Mouse (Mus musculus): ENCODE measurements around the gene Itgb7. TPM values are rescaled to one million over a fixed set of nuclear protein-coding genes. Genes with fewer than 3 reads are reported as not detected.

Gene Itgb7
- total and polyA plus RNA-seq, 2 experiments from 2014 or later: 1.2 to 2.1 TPM

DNA sequence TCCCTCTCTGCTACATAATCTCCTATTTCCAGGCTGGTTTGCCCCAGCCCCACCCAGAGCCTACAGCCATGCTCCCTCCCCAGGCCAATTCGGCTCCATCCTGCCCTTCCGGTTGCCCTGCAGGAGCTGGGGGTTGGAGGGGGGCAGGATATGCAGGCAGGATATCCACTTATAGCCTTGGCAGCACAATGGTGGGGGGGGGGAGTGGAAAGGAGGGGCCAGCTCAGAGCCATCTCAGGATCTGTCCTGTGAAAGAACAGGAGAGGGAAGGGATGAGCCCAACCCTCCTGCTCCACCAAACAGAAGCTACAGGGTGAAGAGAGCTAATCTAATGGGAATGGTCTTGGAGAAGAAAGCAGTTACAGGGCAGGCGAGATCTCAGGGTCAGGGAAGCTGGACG is 8.9 kb upstream of the Itgb7 start:
- H3K27ac ChIP-seq: no peak overlapping the region
- ATAC-seq (no peak), DNase-seq (ENCODE audit: low spot score) (no peak)
- H3K9ac ChIP-seq (replicated peaks; ENCODE audit: low read length): no peak overlapping the region
- peaks cover 2% of the 10 kb centered on the region; the same call in 1 of the 2 replicates for H3K36me3 ChIP-seq (ENCODE audit: insufficient read depth, low read length)
- H3K4me3 ChIP-seq (ENCODE audit: low read length): no peak overlapping the region
- H3K27me3 ChIP-seq (ENCODE audit: insufficient read depth, low read length): peaks cover 4% of the 10 kb centered on the region; the same call in 1 of the 2 replicates
- TF ChIP-seq CTCF (IDR thresholded peaks at IDR 0.05; ENCODE audit: low read depth): no peak
- 73% methylated on average over 4 of the region's 4 CpGs for WGBS
- H3K4me2 ChIP-seq (ENCODE audit: low read depth, low read length): no peak overlapping the region
- no peaks in the 10 kb centered on the region for H3K9me3 ChIP-seq (ENCODE audit: low read length)
- H3K4me1 ChIP-seq (ENCODE audit: insufficient read depth, low read length): peaks cover 9% of the 10 kb centered on the region; the same call in 1 of the 2 replicates

- H3K9ac ChIP-seq (replicated peaks; ENCODE audit: low read length): no peak overlapping the region
- peaks cover 4% of the 10 kb centered on the region; the same call in 1 of the 2 replicates for H3K27me3 ChIP-seq (ENCODE audit: insufficient read depth, low read length)
- H3K36me3 ChIP-seq (ENCODE audit: insufficient read depth, low read length): peaks cover 2% of the 10 kb centered on the region; the same call in 1 of the 2 replicates
- no peak for ATAC-seq
- H3K4me3 ChIP-seq (ENCODE audit: low read length): no peak overlapping the region
- H3K27ac ChIP-seq: no peak overlapping the region
- DNase-seq (ENCODE audit: low spot score): no peak
- H3K9me3 ChIP-seq (ENCODE audit: low read length): no peaks in the 10 kb centered on the region
- no peak overlapping the region for H3K4me2 ChIP-seq (ENCODE audit: low read depth, low read length)
- 81% methylated on average over 11 of the region's 11 CpGs for WGBS
- peaks cover 5% of the 10 kb centered on the region; the same call in 1 of the 2 replicates for H3K4me1 ChIP-seq (ENCODE audit: insufficient read depth, low read length)
- no peak for TF ChIP-seq CTCF (IDR thresholded peaks at IDR 0.05; ENCODE audit: low read depth)
These were observed 8.1 kb upstream of the Itgb7 start for GRCm38 (mm10) chr15:102239851-102240250.

GRCm38 (mm10) chr15:102239260-102239590 is 7.5 kb upstream of the Itgb7 start:
- peak; percentile 90 for TF ChIP-seq CTCF (IDR thresholded peaks at IDR 0.05; ENCODE audit: low read depth)
- H3K4me2 ChIP-seq (ENCODE audit: low read depth, low read length): no peak overlapping the region

DNA sequence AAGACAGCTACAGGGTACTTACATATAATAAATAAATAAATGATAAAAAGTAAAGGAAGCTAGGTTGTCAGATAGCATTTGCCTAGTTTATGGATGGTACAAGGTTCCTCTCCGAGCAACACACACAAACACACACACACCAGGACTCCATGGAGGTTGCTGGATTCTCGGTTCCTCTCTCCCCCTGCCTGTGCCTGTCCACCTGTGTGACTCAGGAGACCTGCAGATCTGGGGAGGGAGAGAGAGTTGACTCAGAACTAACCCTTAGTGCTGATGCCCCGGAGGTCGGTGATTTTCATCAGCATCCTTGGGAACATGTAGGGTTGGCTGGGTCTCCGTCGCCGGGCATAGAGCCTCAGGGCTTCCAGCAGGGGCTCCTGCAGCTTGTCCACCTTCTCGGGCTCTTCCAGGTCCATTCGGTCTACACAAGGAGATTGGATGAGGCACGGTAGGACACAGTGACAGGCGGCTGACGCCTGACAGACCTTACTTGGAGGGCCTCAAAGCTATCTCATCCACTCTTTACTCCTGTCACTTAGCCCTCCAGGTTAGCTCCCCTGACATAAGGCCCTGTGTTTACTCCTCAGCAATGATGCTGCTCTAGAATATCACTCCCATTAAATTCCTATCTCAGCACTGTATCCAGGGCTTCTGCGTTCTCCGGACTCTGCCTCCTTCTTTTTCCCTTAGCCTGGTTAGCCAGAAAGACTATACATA is 7.0 kb upstream of the Itgb7 start:
- ATAC-seq (no peak), DNase-seq (ENCODE audit: low spot score) (no peak)
- Histone ChIP-seq H3K4me1 (ENCODE audit: insufficient read depth, low read length) (peaks cover 3% of the 10 kb centered on the region; the same call in 1 of the 2 replicates), H3K27me3 (ENCODE audit: insufficient read depth, low read length) (peaks cover 4% of the 10 kb centered on the region; the same call in 1 of the 2 replicates), H3K36me3 (ENCODE audit: insufficient read depth, low read length) (peaks cover 2% of the 10 kb centered on the region; the same call in 1 of the 2 replicates), H3K4me2 (ENCODE audit: low read depth, low read length) (no peak overlapping the region), H3K9ac (replicated peaks; ENCODE audit: low read length) (no peak overlapping the region), H3K9me3 (ENCODE audit: low read length) (no peaks in the 10 kb centered on the region), H3K4me3 (ENCODE audit: low read length) (no peak overlapping the region), H3K27ac (no peak overlapping the region)
- no peak for TF ChIP-seq CTCF (IDR thresholded peaks at IDR 0.05; ENCODE audit: low read depth)
- WGBS: 86% methylated on average over 14 of the region's 14 CpGs

More at GRCm38 (mm10) chr15:102239260-102239590, 7.5 kb upstream of the Itgb7 start:
- Histone ChIP-seq H3K9ac (replicated peaks; ENCODE audit: low read length) (no peak overlapping the region), H3K36me3 (ENCODE audit: insufficient read depth, low read length) (peaks cover 2% of the 10 kb centered on the region; the same call in 1 of the 2 replicates), H3K27ac (no peak overlapping the region), H3K27me3 (ENCODE audit: insufficient read depth, low read length) (peaks cover 4% of the 10 kb centered on the region; the same call in 1 of the 2 replicates), H3K9me3 (ENCODE audit: low read length) (no peaks in the 10 kb centered on the region), H3K4me1 (ENCODE audit: insufficient read depth, low read length) (peaks cover 3% of the 10 kb centered on the region; the same call in 1 of the 2 replicates), H3K4me3 (ENCODE audit: low read length) (no peak overlapping the region)
- DNase-seq (ENCODE audit: low spot score): peak; percentile 83
- WGBS: 8% methylated on average over 9 of the region's 9 CpGs
- peak; percentile 83 for ATAC-seq

DNA sequence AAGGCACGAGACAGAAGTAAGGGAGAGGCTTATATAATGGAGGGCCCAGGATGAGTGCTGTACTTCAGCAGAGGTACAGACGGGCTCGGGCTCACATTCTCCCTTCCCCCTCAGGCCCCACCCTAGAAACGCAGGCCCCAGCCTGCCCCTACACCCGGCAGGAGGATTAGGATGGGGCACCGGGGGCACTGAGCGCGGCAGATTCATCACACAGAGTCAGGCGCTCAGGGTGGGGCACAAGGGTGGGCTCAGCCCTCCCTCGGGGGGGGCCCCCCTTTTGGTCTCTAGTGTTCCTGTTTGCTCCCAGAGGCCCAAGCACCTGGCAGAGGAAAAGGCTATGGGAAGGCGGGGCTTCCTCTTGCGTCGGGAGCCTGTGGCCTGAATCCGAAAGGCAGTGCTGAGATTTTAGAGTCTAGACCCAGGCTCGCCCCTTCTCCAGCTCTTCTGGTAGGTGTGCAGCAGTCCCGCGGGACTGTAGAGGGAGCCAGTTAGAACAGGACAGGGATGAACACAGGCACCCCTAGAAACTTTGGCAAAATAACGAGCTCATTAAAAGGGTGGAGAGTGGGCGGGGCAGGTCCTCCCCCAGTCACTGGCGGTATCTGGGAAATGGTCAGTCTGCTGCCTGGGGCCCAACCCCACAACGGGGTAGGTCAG is 3.8 kb upstream of the Itgb7 start:
- ATAC-seq (no peak), DNase-seq (ENCODE audit: low spot score) (no peak)
- no peak overlapping the region for H3K4me3 ChIP-seq (ENCODE audit: low read length)
- H3K4me1 ChIP-seq (ENCODE audit: insufficient read depth, low read length): no peaks in the 10 kb centered on the region
- no peaks in the 10 kb centered on the region for H3K27me3 ChIP-seq (ENCODE audit: insufficient read depth, low read length)
- no peak overlapping the region for H3K27ac ChIP-seq
- no peak overlapping the region for H3K9ac ChIP-seq (replicated peaks; ENCODE audit: low read length)
- no peaks in the 10 kb centered on the region for H3K9me3 ChIP-seq (ENCODE audit: low read length)
- H3K36me3 ChIP-seq (ENCODE audit: insufficient read depth, low read length): peaks cover 2% of the 10 kb centered on the region; the same call in 1 of the 2 replicates
- WGBS: 32% methylated on average over 21 of the region's 21 CpGs
- no peak for TF ChIP-seq CTCF (IDR thresholded peaks at IDR 0.05; ENCODE audit: low read depth)
- H3K4me2 ChIP-seq (ENCODE audit: low read depth, low read length): no peak overlapping the region

- no peaks in the 10 kb centered on the region for H3K4me1 ChIP-seq (ENCODE audit: insufficient read depth, low read length)
- no peak overlapping the region for H3K4me2 ChIP-seq (ENCODE audit: low read depth, low read length)
- H3K27me3 ChIP-seq (ENCODE audit: insufficient read depth, low read length): no peaks in the 10 kb centered on the region
- H3K9ac ChIP-seq (replicated peaks; ENCODE audit: low read length): no peak overlapping the region
- ATAC-seq (no peak), DNase-seq (ENCODE audit: low spot score) (no peak)
- H3K4me3 ChIP-seq (ENCODE audit: low read length): no peak overlapping the region
- no peak overlapping the region for H3K27ac ChIP-seq
- WGBS: 24% methylated on average over 2 of the region's 2 CpGs
- H3K36me3 ChIP-seq (ENCODE audit: insufficient read depth, low read length): peaks cover 2% of the 10 kb centered on the region; the same call in 1 of the 2 replicates
- no peak for TF ChIP-seq CTCF (IDR thresholded peaks at IDR 0.05; ENCODE audit: low read depth)
- H3K9me3 ChIP-seq (ENCODE audit: low read length): no peaks in the 10 kb centered on the region
These were observed 2.2 kb upstream of the Itgb7 start for GRCm38 (mm10) chr15:102233896-102234295.
